Comparison of ENCODE assay signal across 8 mouse cellular contexts in genomic region chr8:92356613-92357375, GRCm38 (mm10). TPM values are rescaled to one million over a fixed set of nuclear protein-coding genes. Genes with fewer than 3 reads are reported as not detected.
DNase-seq lines count a peak whose midpoint lies in the region; ATAC-seq and TF ChIP-seq lines count a peak whose summit lies in the region.

No protein-coding gene starts in this region.

- H3K9ac ChIP-seq in limb, embryonic 14.5 days (ENCODE audit: low read depth, low read length, severe bottlenecking), result peak overlapping the region; percentile 81

- H3K27ac ChIP-seq in spleen, adult 2 months (ENCODE audit: insufficient read depth, low read length), result no peak overlapping the region
- H3K27ac ChIP-seq in limb, embryonic 14.5 days (replicated peaks; ENCODE audit: low read depth, low read length), result peak overlapping the region; percentile 73
- no peak overlapping the region for H3K27ac ChIP-seq in small intestine, adult 2 months (ENCODE audit: insufficient read depth, low read depth, low read length)

- H3K36me3 ChIP-seq in spleen, adult 2 months (ENCODE audit: control insufficient read depth, insufficient read depth, low read length), result no peaks in the 10 kb centered on the region
- peaks cover 9% of the 10 kb centered on the region for H3K36me3 ChIP-seq in limb, embryonic 14.5 days (ENCODE audit: control insufficient read depth, insufficient read depth, low read length)
- H3K36me3 ChIP-seq in small intestine, adult 2 months (ENCODE audit: control insufficient read depth, insufficient read depth, low read length), result no peaks in the 10 kb centered on the region

- TF ChIP-seq POLR2A in spleen, adult 2 months (IDR thresholded peaks at IDR 0.05; ENCODE audit: low read depth, low read length), result no peak
- no peak for TF ChIP-seq POLR2A in limb, embryonic 14.5 days (IDR thresholded peaks at IDR 0.05; ENCODE audit: borderline replicate concordance, extremely low read depth, insufficient read depth, insufficient read length)
- no peak for TF ChIP-seq POLR2A in small intestine, adult 2 months (IDR thresholded peaks at IDR 0.05; ENCODE audit: low read depth, low read length)

- H3K4me3 ChIP-seq in spleen, adult 2 months (ENCODE audit: extremely low read depth, insufficient read depth, insufficient read length), result peak overlapping the region; percentile 77; the same call in 1 of the 2 replicates
- peak overlapping the region; percentile 54 for H3K4me3 ChIP-seq in limb, embryonic 14.5 days (replicated peaks; ENCODE audit: low read length)
- H3K4me3 ChIP-seq in small intestine, adult 2 months (ENCODE audit: low read depth, low read length), result peak overlapping the region; percentile 84

- WGBS in spleen, adult 2 months, result 5% methylated on average over 40 of the region's 40 CpGs
- WGBS in limb, embryonic 14.5 days, result 1% methylated on average over 34 of the region's 40 CpGs
- WGBS in small intestine, adult 2 months, result 2% methylated on average over 40 of the region's 40 CpGs

- H3K4me2 ChIP-seq in limb, embryonic 14.5 days (replicated peaks; ENCODE audit: low read depth, low read length, severe bottlenecking), result peak overlapping the region; percentile 79

- ATAC-seq in cerebellum, adult (ENCODE audit: insufficient number of reproducible peaks, low FRiP score, low TSS enrichment), result no peak
- no peak for ATAC-seq in limb, embryonic 14.5 days (ENCODE audit: low FRiP score, low read depth)

- H3K4me1 ChIP-seq in spleen, adult 2 months (ENCODE audit: control insufficient read depth, insufficient read depth, insufficient read length), result peaks cover 17% of the 10 kb centered on the region
- peaks cover 11% of the 10 kb centered on the region; the same call in 1 of the 2 replicates for H3K4me1 ChIP-seq in limb, embryonic 14.5 days (ENCODE audit: control insufficient read depth, insufficient read depth, low read length)
- peaks cover 22% of the 10 kb centered on the region for H3K4me1 ChIP-seq in small intestine, adult 2 months (ENCODE audit: control insufficient read depth, insufficient read depth, insufficient read length, low read length)

- TF ChIP-seq CTCF in spleen, adult 2 months (IDR thresholded peaks at IDR 0.05; ENCODE audit: extremely low read depth, insufficient read depth, insufficient read length, insufficient replicate concordance), result no peak
- TF ChIP-seq CTCF in small intestine, adult 2 months (IDR thresholded peaks at IDR 0.05; ENCODE audit: extremely low read depth, insufficient read length, insufficient replicate concordance, low read depth, low read length), result no peak

- peaks cover 41% of the 10 kb centered on the region for H3K27me3 ChIP-seq in spleen, adult 2 months (ENCODE audit: control insufficient read depth, insufficient read depth, low read length)
- H3K27me3 ChIP-seq in limb, embryonic 14.5 days (ENCODE audit: control insufficient read depth, insufficient read depth, low read length), result peaks cover 70% of the 10 kb centered on the region
- H3K27me3 ChIP-seq in small intestine, adult 2 months (ENCODE audit: control insufficient read depth, insufficient read depth, low read length), result peaks cover 62% of the 10 kb centered on the region

- no peaks in the 10 kb centered on the region for H3K9me3 ChIP-seq in limb, embryonic 14.5 days (ENCODE audit: control insufficient read depth, low read length)

- DNase-seq in cerebellum, postnatal 14 days, result peak; percentile 38
- DNase-seq in spleen, adult 2 months (ENCODE audit: low read depth in 1 of 2, low spot score in 2 of 2), result peak in 1 of 2 experiments; percentile 6
- no peak for DNase-seq in spleen, adult 12 weeks (ENCODE audit: low spot score)
- no peak for DNase-seq in limb, embryonic 14.5 days (ENCODE audit: low spot score)
- no peak for DNase-seq in frontal cortex, postnatal 10 days (ENCODE audit: low spot score in 2 of 2)
- no peak for DNase-seq in gastrocnemius, adult 8-10 months (ENCODE audit: low spot score in 2 of 2)

RNA-seq across cellular contexts. Expression of gene Irx5, which starts 0.6 kb away (rescaled TPM):
- polyA plus RNA-seq in spleen, adult 2 months (2012; rRNA removed), result 0.02 TPM in 1 of 2 replicates, not detected in the other
- polyA plus RNA-seq in limb, embryonic 14.5 days (2012; rRNA removed), result 34.1 and 48.4 TPM in 2 replicates
- 27.5 and 34.6 TPM in 2 replicates for polyA plus RNA-seq in limb, embryonic 14.5 days (2014; fragmentation: Nextera tagmentation; extraction: Ambion mirVana)
- polyA plus RNA-seq in small intestine, adult 2 months (2012; rRNA removed), result 0.20 and 0.23 TPM in 2 replicates
- total RNA-seq in gastrocnemius, adult 8-10 months (2022), result under 1 TPM in 3 of 4 experiments, not detected in 1; 0.17 to 0.49 (median 0.22) TPM

Comparison
In these comparisons a context has a peak if more than half of its experiments do, and no peak if none do; other contexts are left out.
1. DNase-seq: peak in cerebellum, postnatal 14 days (2 of 2); none in spleen, adult 12 weeks (single experiment), limb, embryonic 14.5 days (single experiment), frontal cortex, postnatal 10 days (0 of 2) and gastrocnemius, adult 8-10 months (0 of 2).
2. RNA of gene Irx5, which starts 0.6 kb away (polyA plus RNA-seq): 27.5 to 48.4 TPM in limb, embryonic 14.5 days; 0.20 to 0.23 TPM in small intestine, adult 2 months and 0.02 TPM in spleen, adult 2 months; every median in the first group is over 10 times any median in the second.
3. Peak in every context shown above with its lines, with median percentiles within 50 percentile points of each other: H3K4me3 ChIP-seq.